10 mouse cellular contexts compared by ENCODE assay signal in the genomic region with DNA sequence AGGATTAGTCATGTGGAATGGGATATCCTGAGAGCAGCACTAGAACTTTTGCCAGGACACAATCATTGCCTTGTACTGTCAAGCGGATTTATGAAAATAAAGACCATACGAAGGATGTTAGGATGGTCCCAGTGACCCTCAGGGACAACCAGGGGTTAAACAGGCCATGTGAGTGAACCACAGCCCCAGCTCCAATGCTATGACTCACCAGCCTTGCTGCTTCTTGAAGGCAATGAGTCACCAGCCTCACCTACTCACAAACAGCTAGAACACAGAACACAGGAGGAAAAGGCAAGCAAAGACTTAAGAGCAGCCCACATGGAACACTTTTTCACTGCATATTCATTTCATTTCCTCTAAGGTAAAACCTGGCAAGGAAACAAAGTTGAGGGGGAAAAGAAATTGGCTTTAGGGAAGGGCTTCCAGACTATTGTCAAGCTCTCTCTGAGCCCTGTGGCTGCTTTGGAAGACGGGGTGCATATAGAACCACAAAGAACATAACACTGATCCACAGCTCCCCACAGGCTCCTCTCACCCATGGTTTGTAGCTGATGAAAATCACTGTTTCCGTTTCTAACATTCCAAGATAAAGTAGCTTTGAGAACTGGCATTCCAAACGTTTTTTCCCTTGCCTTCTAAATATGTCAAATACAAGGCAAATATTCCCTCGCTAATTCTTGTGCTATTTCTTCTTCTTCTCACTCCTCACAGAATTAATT. TPM values are rescaled to one million over a fixed set of nuclear protein-coding genes. Genes with fewer than 3 reads are reported as not detected.
DNase-seq lines count a peak whose midpoint lies in the region; ATAC-seq and TF ChIP-seq lines count a peak whose summit lies in the region.
"Had no signal": no experiment of that assay in that cellular context is flagged by ENCODE, and none has a peak within 500 bp of the region (broad histone marks: within the 10 kb centered on the region; RNA-seq: fewer than 3 reads in every experiment).

No protein-coding gene starts in this region.

- peak overlapping the region; percentile 69 for H3K27ac ChIP-seq in embryonic facial prominence, embryonic 13.5 days
- H3K27ac ChIP-seq in embryonic facial prominence, embryonic 10.5 days (replicated peaks): no peak overlapping the region
- H3K27ac ChIP-seq in left cerebral cortex, adult 2 months: peak overlapping the region; percentile 5; the same call in 1 of the 2 replicates
- no peak overlapping the region for H3K27ac ChIP-seq in stomach, embryonic 14.5 days (ENCODE audit: low read length)
- H3K27ac ChIP-seq in forebrain, embryonic 13.5 days: no peak overlapping the region
- no peak overlapping the region for H3K27ac ChIP-seq in forebrain, postnatal 0 days (ENCODE audit: low read depth, low read length)

- no peak overlapping the region for H3K4me3 ChIP-seq in embryonic facial prominence, embryonic 13.5 days
- H3K4me3 ChIP-seq in embryonic facial prominence, embryonic 10.5 days: no peak overlapping the region
- H3K4me3 ChIP-seq in lung, adult 2 months (replicated peaks; ENCODE audit: extremely low read depth, low read depth, low read length): no peak overlapping the region
- no peak overlapping the region for H3K4me3 ChIP-seq in left cerebral cortex, adult 2 months
- no peak overlapping the region for H3K4me3 ChIP-seq in stomach, embryonic 14.5 days (ENCODE audit: low read depth, low read length)
- H3K4me3 ChIP-seq in forebrain, embryonic 13.5 days: no peak overlapping the region
- H3K4me3 ChIP-seq in forebrain, postnatal 0 days (ENCODE audit: low read depth, low read length): no peak overlapping the region

- peaks cover 8% of the 10 kb centered on the region for H3K4me1 ChIP-seq in embryonic facial prominence, embryonic 13.5 days
- H3K4me1 ChIP-seq in embryonic facial prominence, embryonic 10.5 days: no peaks in the 10 kb centered on the region; the same call in 1 of the 2 replicates
- peaks cover 5% of the 10 kb centered on the region; the same call in 1 of the 2 replicates for H3K4me1 ChIP-seq in lung, adult 2 months (ENCODE audit: control insufficient read depth, insufficient read depth, low read length)
- no peaks in the 10 kb centered on the region; the same call in 1 of the 2 replicates for H3K4me1 ChIP-seq in stomach, embryonic 14.5 days (ENCODE audit: control insufficient read depth, insufficient read depth, low read length)
- H3K4me1 ChIP-seq in forebrain, embryonic 13.5 days: no peaks in the 10 kb centered on the region
- no peaks in the 10 kb centered on the region for H3K4me1 ChIP-seq in forebrain, postnatal 0 days (ENCODE audit: insufficient read depth)

- WGBS in embryonic facial prominence, embryonic 13.5 days: 52% methylated on average over 6 of the region's 6 CpGs
- WGBS in embryonic facial prominence, embryonic 10.5 days: 78% methylated on average over 6 of the region's 6 CpGs
- WGBS in lung, adult 2 months: 39% methylated on average over 6 of the region's 6 CpGs
- 64% methylated on average over 6 of the region's 6 CpGs for WGBS in stomach, embryonic 14.5 days
- 89% methylated on average over 6 of the region's 6 CpGs for WGBS in forebrain, embryonic 13.5 days
- WGBS in forebrain, postnatal 0 days: 84% methylated on average over 6 of the region's 6 CpGs

- TF ChIP-seq POLR2A in lung, adult 2 months (IDR thresholded peaks at IDR 0.05; ENCODE audit: borderline replicate concordance, extremely low read depth, low read depth, low read length): no peak

- no peak overlapping the region for H3K4me2 ChIP-seq in embryonic facial prominence, embryonic 13.5 days
- H3K4me2 ChIP-seq in stomach, embryonic 14.5 days (replicated peaks; ENCODE audit: low read depth, low read length): no peak overlapping the region
- no peak overlapping the region for H3K4me2 ChIP-seq in forebrain, embryonic 13.5 days
- H3K4me2 ChIP-seq in forebrain, postnatal 0 days (ENCODE audit: low read depth): no peak overlapping the region

- H3K9me3 ChIP-seq in embryonic facial prominence, embryonic 13.5 days: no peaks in the 10 kb centered on the region
- no peaks in the 10 kb centered on the region for H3K9me3 ChIP-seq in embryonic facial prominence, embryonic 10.5 days
- H3K9me3 ChIP-seq in stomach, embryonic 14.5 days (ENCODE audit: control insufficient read depth, low read depth, low read length): no peaks in the 10 kb centered on the region
- H3K9me3 ChIP-seq in forebrain, embryonic 13.5 days (replicated peaks): no peaks in the 10 kb centered on the region
- H3K9me3 ChIP-seq in forebrain, postnatal 0 days (ENCODE audit: low read length): no peaks in the 10 kb centered on the region

- no peaks in the 10 kb centered on the region for H3K27me3 ChIP-seq in embryonic facial prominence, embryonic 13.5 days
- no peaks in the 10 kb centered on the region for H3K27me3 ChIP-seq in embryonic facial prominence, embryonic 10.5 days (replicated peaks; ENCODE audit: low read depth, poor library complexity, severe bottlenecking)
- H3K27me3 ChIP-seq in stomach, embryonic 14.5 days (ENCODE audit: control insufficient read depth, insufficient read depth, low read length): no peaks in the 10 kb centered on the region
- no peaks in the 10 kb centered on the region for H3K27me3 ChIP-seq in forebrain, embryonic 13.5 days
- H3K27me3 ChIP-seq in forebrain, postnatal 0 days (ENCODE audit: insufficient read depth, low read length): no peaks in the 10 kb centered on the region

- no peak for ATAC-seq in embryonic facial prominence, embryonic 13.5 days (ENCODE audit: insufficient number of reproducible peaks, insufficient read depth, low FRiP score, low TSS enrichment, low read depth)
- ATAC-seq in stomach, embryonic 14.5 days (ENCODE audit: insufficient number of reproducible peaks, insufficient read depth, low FRiP score, low read depth): 0 out of 2 replicates have a peak, but pooled peaks have one; percentile 56
- no peak for ATAC-seq in forebrain, embryonic 13.5 days
- no peak for ATAC-seq in forebrain, postnatal 0 days

- intact Hi-C loops in left cerebral cortex, adult 2 months (cut with DNase I): no loop called here

- H3K36me3 ChIP-seq in embryonic facial prominence, embryonic 13.5 days: no peaks in the 10 kb centered on the region
- no peaks in the 10 kb centered on the region for H3K36me3 ChIP-seq in embryonic facial prominence, embryonic 10.5 days (replicated peaks)
- no peaks in the 10 kb centered on the region for H3K36me3 ChIP-seq in stomach, embryonic 14.5 days (ENCODE audit: control insufficient read depth, insufficient read depth, low read length)
- H3K36me3 ChIP-seq in forebrain, embryonic 13.5 days (ENCODE audit: poor library complexity, severe bottlenecking): no peaks in the 10 kb centered on the region
- H3K36me3 ChIP-seq in forebrain, postnatal 0 days (ENCODE audit: insufficient read depth): no peaks in the 10 kb centered on the region

- no peak for TF ChIP-seq CTCF in lung, adult 2 months (IDR thresholded peaks at IDR 0.05; ENCODE audit: insufficient read depth, low read length)
- no peak for TF ChIP-seq CTCF in left cerebral cortex, adult 2 months (IDR thresholded peaks at IDR 0.05)
- no peak for TF ChIP-seq CTCF in forebrain, postnatal 0 days (IDR thresholded peaks at IDR 0.05; ENCODE audit: low read depth)

- DNase-seq in embryonic facial prominence, embryonic 10.5 days (ENCODE audit: low spot score): no peak
- peak; percentile 51 to 60 for DNase-seq in lung, adult 18-20 months
- no peak for DNase-seq in lung, adult 2 months
- DNase-seq in left cerebral cortex, adult 2 months (ENCODE audit: extremely low spot score in 1 of 2, low spot score in 2 of 2): peak; percentile 15 to 20
- DNase-seq in forebrain, postnatal 0 days: no peak
- DNase-seq: cerebellum, adult 8-10 months; gastrocnemius, postnatal 36 days had no signal

- H3K9ac ChIP-seq in embryonic facial prominence, embryonic 13.5 days: no peak overlapping the region
- H3K9ac ChIP-seq in stomach, embryonic 14.5 days (replicated peaks; ENCODE audit: low read depth, low read length): no peak overlapping the region
- H3K9ac ChIP-seq in forebrain, embryonic 13.5 days: no peak overlapping the region
- H3K9ac ChIP-seq in forebrain, postnatal 0 days: no peak overlapping the region

RNA-seq across cellular contexts. Expression of gene Anxa1, which starts 3.0 kb away (rescaled TPM):
- polyA plus RNA-seq in embryonic facial prominence, embryonic 13.5 days (2015; fragmentation: Nextera tagmentation; extraction: Ambion mirVana): 170 and 203 TPM in 2 replicates
- 0.92 and 4.3 TPM in 2 replicates for polyA plus RNA-seq in embryonic facial prominence, embryonic 10.5 days (2016; fragmentation: Nextera tagmentation; extraction: Ambion mirVana)
- 23.6 and 47.8 TPM in 2 replicates for polyA plus RNA-seq in lung, adult 2 months (2012; rRNA removed)
- 1 to 10 TPM; 1.7 to 2.8 TPM for total RNA-seq in left cerebral cortex, adult 2 months (2021)
- 417 and 455 TPM in 2 replicates for polyA plus RNA-seq in stomach, embryonic 14.5 days (2014; fragmentation: Nextera tagmentation; extraction: Ambion mirVana)
- 1.1 and 1.4 TPM in 2 replicates for polyA plus RNA-seq in forebrain, embryonic 13.5 days (2015; fragmentation: Nextera tagmentation; extraction: Ambion mirVana)
- total RNA-seq in forebrain, postnatal 0 days (2014; rRNA removed): 5.8 and 7.0 TPM in 2 replicates
- 15.3 and 16.8 TPM in 2 replicates for polyA plus RNA-seq in forebrain, postnatal 0 days (2015; fragmentation: Nextera tagmentation; extraction: Ambion mirVana)

Comparison
In these comparisons a context has a peak if more than half of its experiments do, and no peak if none do; other contexts are left out.
1. H3K27ac ChIP-seq: peak in embryonic facial prominence, embryonic 13.5 days (single experiment) and left cerebral cortex, adult 2 months (single experiment); none in embryonic facial prominence, embryonic 10.5 days (single experiment), stomach, embryonic 14.5 days (single experiment), forebrain, embryonic 13.5 days (single experiment) and forebrain, postnatal 0 days (single experiment).
2. DNase-seq: peak in lung, adult 18-20 months (2 of 2) and left cerebral cortex, adult 2 months (2 of 2); none in embryonic facial prominence, embryonic 10.5 days (single experiment), lung, adult 2 months (single experiment) and forebrain, postnatal 0 days (single experiment).